Mouse (Mus musculus) heart, embryonic 15.5 days (tissue): Measurements from ENCODE around the gene Myh14. TPM values are rescaled to one million over a fixed set of nuclear protein-coding genes. Genes with fewer than 3 reads are reported as not detected.
A peak's percentile ranks its signal among the peaks of the same experiment; 100 is the strongest.
"Not testable (repeated sequence)": the region's sequence is repeated elsewhere in the genome, so short reads cannot be mapped to it uniquely, and the experiment has no call there.

Experiments
- ATAC-seq: fragments of 200-750 bp; cut with Nextera tagmentation; replicated peaks from 2 replicates; pipeline ENCODE4 v1.8.0; 2017; ENCODE audit warnings: low read depth, moderate TSS enrichment; ENCODE audit not compliant: insufficient number of reproducible peaks, insufficient read depth, low FRiP score
- H3K27ac ChIP-seq: fragments of 300-500 bp; sonication (generic); 2 replicates; pipeline ENCODE4 v1.5.1; 2015; ENCODE audit warnings: mild to moderate bottlenecking, inconsistent platforms
- H3K27me3 ChIP-seq: fragments of 300-500 bp; sonication (generic); 2 replicates; pipeline ENCODE4 v1.6.1; 2015; ENCODE audit warnings: inconsistent platforms
- H3K36me3 ChIP-seq: fragments of 300-500 bp; sonication (generic); 2 replicates; pipeline ENCODE4 v1.6.1; 2015; ENCODE audit warnings: mild to moderate bottlenecking, inconsistent platforms
- H3K4me1 ChIP-seq: fragments of 300-500 bp; sonication (generic); replicated peaks from 2 replicates; pipeline ENCODE4 v1.6.1; 2015; ENCODE audit warnings: inconsistent platforms
- H3K4me2 ChIP-seq: fragments of 300-500 bp; sonication (generic); 2 replicates; pipeline ENCODE4 v1.6.1; 2015; ENCODE audit warnings: inconsistent platforms, mild to moderate bottlenecking, moderate library complexity
- H3K4me3 ChIP-seq: fragments of 300-500 bp; sonication (generic); 2 replicates; pipeline ENCODE4 v1.5.1; 2015; ENCODE audit warnings: mild to moderate bottlenecking, inconsistent platforms
- H3K9ac ChIP-seq: fragments of 300-500 bp; sonication (generic); 2 replicates; pipeline ENCODE4 v1.6.1; 2015; ENCODE audit warnings: mild to moderate bottlenecking, inconsistent platforms
- H3K9me3 ChIP-seq: fragments of 300-500 bp; sonication (generic); replicated peaks from 2 replicates; pipeline ENCODE4 v1.6.1; 2016; ENCODE audit warnings: inconsistent platforms
- WGBS: fragments of 180-500 bp; shearing (Covaris S2); methylation state at CpG from one replicate; pipeline ENCODE4 v1.1.7; 2015; ENCODE audit warnings: mixed read lengths; 5-methylcytosine and 5-hydroxymethylcytosine counted together
- polyA plus RNA-seq: library from polyadenylated mRNA; unstranded; fragments of >200 nt; fragmentation: Nextera tagmentation; extraction: Ambion mirVana; gene quantifications from 2 replicates; pipeline ENCODE4 v1.2.1, GENCODE M21; 2015

Gene Myh14
- polyA plus RNA-seq: 1.7 and 6.3 TPM in 2 replicates

GRCm38 (mm10) chr7:44670803-44671202 is at the start of gene Myh14:
Gene Myh14 (minus strand): TSS chr7:44670843.
- no peaks in the 10 kb centered on the region for H3K9me3 ChIP-seq
- H3K4me3 ChIP-seq: peak within 1 kb of the TSS; percentile 38
- no peaks in the 10 kb centered on the region for H3K36me3 ChIP-seq
- peak; percentile 87 for ATAC-seq
- H3K4me1 ChIP-seq: peaks cover 10% of the 10 kb centered on the region
- 2% methylated on average over 23 of the region's 23 CpGs for WGBS
- H3K4me2 ChIP-seq: peak within 1 kb of the TSS; percentile 66
- peaks cover 39% of the 10 kb centered on the region for H3K27me3 ChIP-seq
- no peak within 1 kb of the TSS for H3K9ac ChIP-seq
- no peak within 1 kb of the TSS for H3K27ac ChIP-seq

- no peaks in the 10 kb centered on the region for H3K9me3 ChIP-seq
- WGBS: 73% methylated on average over 5 of the region's 5 CpGs
Observed at GRCm38 (mm10) chr7:44709881-44710280, 39.2 kb upstream of the Myh14 start.

GRCm38 (mm10) chr7:44708574-44708973 is 37.9 kb upstream of the Myh14 start, which contains the start of gene Izumo2:
Gene Izumo2 (plus strand): TSS chr7:44708742.
- ATAC-seq: no peak
- no peaks in the 10 kb centered on the region for H3K4me1 ChIP-seq
- H3K27me3 ChIP-seq: no peaks in the 10 kb centered on the region
- H3K4me2 ChIP-seq: no peak within 1 kb of the TSS
- H3K9me3 ChIP-seq: no peaks in the 10 kb centered on the region
- H3K4me3 ChIP-seq: no peak within 1 kb of the TSS
- no peak within 1 kb of the TSS for H3K9ac ChIP-seq
- WGBS: 76% methylated on average over 14 of the region's 14 CpGs
- no peak within 1 kb of the TSS for H3K27ac ChIP-seq
- no peaks in the 10 kb centered on the region for H3K36me3 ChIP-seq

More at GRCm38 (mm10) chr7:44709881-44710280, 39.2 kb upstream of the Myh14 start:
- no peaks in the 10 kb centered on the region for H3K4me1 ChIP-seq
- ATAC-seq: no peak
- H3K4me2 ChIP-seq: no peak overlapping the region
- H3K27me3 ChIP-seq: no peaks in the 10 kb centered on the region
- no peak overlapping the region for H3K27ac ChIP-seq
- no peak overlapping the region for H3K4me3 ChIP-seq
- H3K36me3 ChIP-seq: no peaks in the 10 kb centered on the region
- no peak overlapping the region for H3K9ac ChIP-seq

DNA sequence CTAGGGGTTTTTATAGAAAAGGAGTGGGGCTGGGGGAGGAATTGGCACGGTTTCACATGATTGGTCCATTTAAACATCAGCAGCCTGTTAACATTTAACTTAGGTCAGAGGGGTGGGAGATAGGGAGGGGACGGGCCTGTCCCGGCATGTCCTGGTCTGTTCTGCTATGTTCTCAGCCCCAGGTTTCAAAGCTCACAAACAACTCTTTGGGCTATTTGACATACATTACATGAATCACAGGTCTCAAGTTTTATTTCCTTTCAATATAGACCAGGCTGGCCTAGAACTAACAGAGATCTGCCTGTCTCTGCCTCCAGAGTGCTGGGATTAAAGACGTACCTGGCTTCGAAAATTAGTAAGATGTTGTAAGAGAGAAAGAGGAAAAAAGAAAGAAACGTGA is 37.5 kb upstream of the Myh14 start:
- H3K4me3 ChIP-seq, H3K9ac ChIP-seq, H3K4me1 ChIP-seq, H3K27ac ChIP-seq, H3K4me2 ChIP-seq, H3K36me3 ChIP-seq, ATAC-seq, H3K9me3 ChIP-seq, H3K27me3 ChIP-seq: not testable (repeated sequence)
- 76% methylated on average over 6 of the region's 6 CpGs for WGBS

- no peak overlapping the region for H3K4me3 ChIP-seq
- no peak overlapping the region for H3K4me2 ChIP-seq
- ATAC-seq: no peak
- no peaks in the 10 kb centered on the region for H3K9me3 ChIP-seq
- WGBS: 81% methylated on average over 5 of the region's 5 CpGs
- no peaks in the 10 kb centered on the region for H3K27me3 ChIP-seq
- no peak overlapping the region for H3K27ac ChIP-seq
- H3K36me3 ChIP-seq: no peaks in the 10 kb centered on the region
- H3K4me1 ChIP-seq: no peaks in the 10 kb centered on the region
- H3K9ac ChIP-seq: no peak overlapping the region
Observed at GRCm38 (mm10) chr7:44707169-44707675, 36.6 kb upstream of the Myh14 start.

DNA sequence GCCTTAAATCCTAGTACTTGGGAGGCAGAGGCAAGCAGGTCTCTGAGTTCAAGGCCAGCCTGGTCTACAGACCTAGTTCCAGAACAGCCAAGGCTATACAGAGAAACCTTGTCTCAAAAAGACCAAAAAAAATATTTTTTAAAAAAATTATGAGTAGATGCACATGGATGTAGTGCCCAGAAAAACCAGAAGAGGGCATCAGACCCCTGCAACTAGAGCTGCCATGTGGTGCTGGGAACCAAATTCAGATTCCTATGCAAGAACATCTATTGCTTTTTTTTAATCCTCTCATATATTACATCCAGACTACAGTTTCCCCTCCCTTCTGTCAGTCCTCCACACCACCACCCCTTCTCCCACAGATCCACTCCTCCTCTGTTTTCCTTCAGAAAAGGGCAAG is 35.7 kb upstream of the Myh14 start:
- ATAC-seq: no peak

GRCm38 (mm10) chr7:44705086-44705485 is 34.4 kb upstream of the Myh14 start:
- Histone ChIP-seq H3K36me3 (no peaks in the 10 kb centered on the region), H3K9me3 (no peaks in the 10 kb centered on the region), H3K27ac (no peak overlapping the region), H3K9ac (no peak overlapping the region), H3K4me3 (no peak overlapping the region), H3K4me1 (0 out of 2 replicates have a peak, but pooled peaks cover 2% of the 10 kb centered on the region), H3K27me3 (no peaks in the 10 kb centered on the region), H3K4me2 (no peak overlapping the region)
- ATAC-seq: no peak
- WGBS: 82% methylated on average over 4 of the region's 4 CpGs

More for the DNA sequence above, 35.7 kb upstream of the Myh14 start:
- Histone ChIP-seq H3K27me3 (no peaks in the 10 kb centered on the region), H3K4me1 (0 out of 2 replicates have a peak, but pooled peaks cover 2% of the 10 kb centered on the region), H3K27ac (no peak overlapping the region), H3K9me3 (no peaks in the 10 kb centered on the region), H3K36me3 (no peaks in the 10 kb centered on the region), H3K9ac (no peak overlapping the region), H3K4me2 (no peak overlapping the region), H3K4me3 (no peak overlapping the region)

- ATAC-seq: no peak
Observed at GRCm38 (mm10) chr7:44704363-44704762, 33.7 kb upstream of the Myh14 start.

DNA sequence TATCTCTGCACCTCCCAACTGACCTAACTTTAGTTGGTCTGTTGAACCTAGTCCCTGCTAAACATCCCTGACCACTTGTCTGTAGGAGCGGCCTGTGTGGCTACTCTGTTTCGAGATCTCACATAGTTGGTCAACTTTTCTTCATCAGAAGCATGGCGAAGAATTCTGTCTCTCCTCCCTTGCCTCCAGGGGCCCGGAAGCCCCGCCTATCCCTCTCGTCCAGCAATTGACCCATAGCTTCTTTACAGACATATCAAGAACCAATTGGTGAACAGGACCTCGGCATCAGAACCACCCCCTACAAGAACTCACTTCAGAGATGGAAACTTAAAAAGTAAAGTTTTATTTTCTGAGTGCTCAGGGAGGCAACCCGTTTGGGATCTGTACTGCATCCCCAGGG is 32.3 kb upstream of the Myh14 start:
- 65% methylated on average over 8 of the region's 8 CpGs for WGBS
- 0 out of 2 replicates have a peak, but pooled peaks cover 2% of the 10 kb centered on the region for H3K27me3 ChIP-seq
- H3K27ac ChIP-seq: no peak overlapping the region
- ATAC-seq: no peak
- no peaks in the 10 kb centered on the region for H3K9me3 ChIP-seq
- H3K4me2 ChIP-seq: no peak overlapping the region
- H3K9ac ChIP-seq: no peak overlapping the region
- no peaks in the 10 kb centered on the region for H3K36me3 ChIP-seq
- 0 out of 2 replicates have a peak, but pooled peaks cover 2% of the 10 kb centered on the region for H3K4me1 ChIP-seq
- no peak overlapping the region for H3K4me3 ChIP-seq

More at GRCm38 (mm10) chr7:44704363-44704762, 33.7 kb upstream of the Myh14 start:
- Histone ChIP-seq H3K4me2 (no peak overlapping the region), H3K4me3 (no peak overlapping the region), H3K4me1 (0 out of 2 replicates have a peak, but pooled peaks cover 2% of the 10 kb centered on the region), H3K27ac (no peak overlapping the region), H3K9ac (no peak overlapping the region), H3K27me3 (no peaks in the 10 kb centered on the region), H3K9me3 (no peaks in the 10 kb centered on the region), H3K36me3 (no peaks in the 10 kb centered on the region)
- 52% methylated on average over 3 of the region's 3 CpGs for WGBS

DNA sequence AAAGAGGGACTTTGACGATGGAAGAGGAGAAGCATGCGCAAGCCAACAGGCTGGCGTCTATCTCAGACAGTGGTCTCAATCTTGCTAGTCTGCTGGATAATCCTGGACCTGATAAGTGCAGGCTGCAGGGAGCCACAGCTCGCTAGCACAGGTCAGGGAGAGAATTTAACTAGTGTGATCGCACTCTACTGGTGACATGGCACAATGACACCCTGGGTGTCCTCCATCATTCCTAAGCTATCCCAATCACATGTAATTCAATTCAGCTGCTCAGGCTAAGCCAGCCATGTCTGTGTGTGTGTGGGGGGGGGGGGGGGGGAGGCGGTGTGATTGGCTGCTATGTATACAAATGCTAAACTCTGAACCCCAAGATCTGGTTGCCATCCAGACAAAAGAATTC is 31.3 kb upstream of the Myh14 start:
- H3K4me2 ChIP-seq: no peak overlapping the region
- no peak for ATAC-seq
- 7% methylated on average over 6 of the region's 6 CpGs for WGBS
- H3K27ac ChIP-seq: no peak overlapping the region
- H3K36me3 ChIP-seq: no peaks in the 10 kb centered on the region
- 0 out of 2 replicates have a peak, but pooled peaks cover 2% of the 10 kb centered on the region for H3K27me3 ChIP-seq
- no peak overlapping the region for H3K4me3 ChIP-seq
- H3K9me3 ChIP-seq: no peaks in the 10 kb centered on the region
- H3K4me1 ChIP-seq: peaks cover 12% of the 10 kb centered on the region
- H3K9ac ChIP-seq: no peak overlapping the region

DNA sequence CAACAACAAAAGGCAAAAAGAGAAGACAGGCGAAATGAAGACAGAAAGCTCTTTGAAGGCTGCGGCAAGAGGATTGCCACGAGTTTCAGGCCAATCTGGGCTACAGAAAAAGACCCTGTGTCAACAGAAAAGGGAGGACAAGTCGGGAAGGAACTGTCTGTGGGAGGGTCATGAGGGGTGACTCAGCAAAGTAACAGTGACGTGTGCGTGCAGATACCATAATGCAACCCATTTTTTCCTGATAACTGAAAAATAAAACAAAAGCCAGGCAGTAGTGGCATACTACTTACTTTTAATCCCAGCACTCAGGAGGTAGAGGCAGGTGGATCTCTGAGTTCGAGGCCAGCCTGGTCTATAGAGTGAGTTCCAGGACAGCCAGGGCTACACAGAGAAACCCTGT is 27.3 kb upstream of the Myh14 start:
- Histone ChIP-seq H3K36me3 (no peaks in the 10 kb centered on the region), H3K4me3 (no peak overlapping the region), H3K4me1 (peaks cover 15% of the 10 kb centered on the region), H3K27me3 (0 out of 2 replicates have a peak, but pooled peaks cover 2% of the 10 kb centered on the region), H3K9ac (no peak overlapping the region), H3K9me3 (no peaks in the 10 kb centered on the region), H3K27ac (no peak overlapping the region), H3K4me2 (no peak overlapping the region)
- ATAC-seq: no peak
- WGBS: 48% methylated on average over 7 of the region's 7 CpGs

GRCm38 (mm10) chr7:44697191-44697710 is 26.6 kb upstream of the Myh14 start:
- peak; percentile 70; the same call in 1 of the 2 replicates for ATAC-seq
- no peaks in the 10 kb centered on the region for H3K36me3 ChIP-seq
- peak overlapping the region; percentile 79 for H3K27ac ChIP-seq
- no peak overlapping the region for H3K9ac ChIP-seq
- 0 out of 2 replicates have a peak, but pooled peaks cover 2% of the 10 kb centered on the region for H3K27me3 ChIP-seq
- no peaks in the 10 kb centered on the region for H3K9me3 ChIP-seq
- H3K4me2 ChIP-seq: peak overlapping the region; percentile 29
- WGBS: 7% methylated on average over 20 of the region's 20 CpGs
- no peak overlapping the region for H3K4me3 ChIP-seq
- H3K4me1 ChIP-seq: peaks cover 15% of the 10 kb centered on the region
